8 mouse cellular contexts compared by ENCODE assay signal in genomic region chr2:158179370-158180111, GRCm38 (mm10). TPM values are rescaled to one million over a fixed set of nuclear protein-coding genes. Genes with fewer than 3 reads are reported as not detected.
DNase-seq lines count a peak whose midpoint lies in the region; ATAC-seq and TF ChIP-seq lines count a peak whose summit lies in the region.

No protein-coding gene starts in this region.

- H3K4me3 ChIP-seq in spleen, adult 2 months (ENCODE audit: extremely low read depth, insufficient read depth, insufficient read length), result peak overlapping the region; percentile 31; the same call in 1 of the 2 replicates
- H3K4me3 ChIP-seq in forebrain, embryonic 16.5 days (replicated peaks; ENCODE audit: low read length), result peak overlapping the region; percentile 19
- peak overlapping the region; percentile 50 for H3K4me3 ChIP-seq in hindbrain, embryonic 10.5 days
- H3K4me3 ChIP-seq in liver, embryonic 14.5 days (ENCODE audit: insufficient read depth in 1 of 2, low read depth in 2 of 2, low read length in 2 of 2), result peak overlapping the region; percentile 26 to 44; a peak in 3 of 4 replicates
- peak overlapping the region; percentile 31 for H3K4me3 ChIP-seq in stomach, embryonic 15.5 days (replicated peaks)

- H3K9me3 ChIP-seq in forebrain, embryonic 16.5 days (ENCODE audit: control insufficient read depth, low read length), result no peaks in the 10 kb centered on the region
- H3K9me3 ChIP-seq in hindbrain, embryonic 10.5 days, result no peaks in the 10 kb centered on the region
- no peaks in the 10 kb centered on the region for H3K9me3 ChIP-seq in liver, embryonic 14.5 days (ENCODE audit: control insufficient read depth, low read length)
- H3K9me3 ChIP-seq in stomach, embryonic 15.5 days, result no peaks in the 10 kb centered on the region

- no peak for TF ChIP-seq EP300 in liver, embryonic 14.5 days (IDR thresholded peaks at IDR 0.05; ENCODE audit: low read depth)

- no peak overlapping the region; the same call in 1 of the 2 replicates for H3K9ac ChIP-seq in forebrain, embryonic 16.5 days (replicated peaks; ENCODE audit: low read depth, low read length)
- H3K9ac ChIP-seq in liver, embryonic 14.5 days (replicated peaks), result no peak overlapping the region
- no peak overlapping the region for H3K9ac ChIP-seq in stomach, embryonic 15.5 days

- H3K4me1 ChIP-seq in spleen, adult 2 months (ENCODE audit: control insufficient read depth, insufficient read depth, insufficient read length), result peaks cover 20% of the 10 kb centered on the region
- H3K4me1 ChIP-seq in forebrain, embryonic 16.5 days (replicated peaks; ENCODE audit: control insufficient read depth, insufficient read depth, low read length), result peaks cover 42% of the 10 kb centered on the region
- H3K4me1 ChIP-seq in hindbrain, embryonic 10.5 days (replicated peaks), result peaks cover 34% of the 10 kb centered on the region
- peaks cover 0 to 35% of the 10 kb centered on the region in 2 experiments; a peak in 2 of 4 replicates for H3K4me1 ChIP-seq in liver, embryonic 14.5 days (replicated peaks; ENCODE audit: control insufficient read depth in 2 of 2, insufficient read depth in 2 of 2, low read length in 1 of 2)
- H3K4me1 ChIP-seq in stomach, embryonic 15.5 days, result peaks cover 16% of the 10 kb centered on the region

- no peaks in the 10 kb centered on the region for H3K27me3 ChIP-seq in spleen, adult 2 months (ENCODE audit: control insufficient read depth, insufficient read depth, low read length)
- no peaks in the 10 kb centered on the region for H3K27me3 ChIP-seq in forebrain, embryonic 16.5 days (replicated peaks; ENCODE audit: control insufficient read depth, insufficient read depth, low read length)
- peaks cover 6% of the 10 kb centered on the region; the same call in 1 of the 2 replicates for H3K27me3 ChIP-seq in hindbrain, embryonic 10.5 days (ENCODE audit: insufficient read depth, poor library complexity, severe bottlenecking)
- no peaks in the 10 kb centered on the region; the same call in 1 of the 2 replicates for H3K27me3 ChIP-seq in liver, embryonic 14.5 days (ENCODE audit: control insufficient read depth, insufficient read depth, low read length)
- no peaks in the 10 kb centered on the region for H3K27me3 ChIP-seq in stomach, embryonic 15.5 days (replicated peaks)

- ATAC-seq in forebrain, embryonic 16.5 days, result peak; percentile 57
- ATAC-seq in liver, embryonic 14.5 days (ENCODE audit: insufficient read depth), result no peak
- ATAC-seq in stomach, embryonic 15.5 days (ENCODE audit: insufficient read depth, low FRiP score, low read depth), result no peak; the same call in 1 of the 2 replicates
- no peak for ATAC-seq in megakaryocyte progenitor cell, adult 5-6 weeks (replicated peaks; ENCODE audit: poor library complexity)

- no peak for DNase-seq in spleen, adult 2 months (ENCODE audit: low read depth in 1 of 2, low spot score in 2 of 2)
- no peak for DNase-seq in spleen, postnatal 4 days (ENCODE audit: low spot score in 2 of 2)
- DNase-seq in hindbrain, embryonic 10.5 days (ENCODE audit: low spot score), result no peak
- DNase-seq in liver, embryonic 14.5 days (ENCODE audit: low read depth in 3 of 3, low spot score in 3 of 3), result no peak
- no peak for DNase-seq in frontal cortex, postnatal 14 days (ENCODE audit: low spot score in 2 of 2)

- H3K4me2 ChIP-seq in forebrain, embryonic 16.5 days (ENCODE audit: low read length), result peak overlapping the region; percentile 35
- H3K4me2 ChIP-seq in liver, embryonic 14.5 days (ENCODE audit: low read depth), result peak overlapping the region; percentile 59
- peak overlapping the region; percentile 60 for H3K4me2 ChIP-seq in stomach, embryonic 15.5 days

- WGBS in spleen, adult 2 months, result 55% methylated on average over 18 of the region's 18 CpGs
- WGBS in forebrain, embryonic 16.5 days, result 12% methylated on average over 18 of the region's 18 CpGs
- WGBS in hindbrain, embryonic 10.5 days, result 19% methylated on average over 18 of the region's 18 CpGs
- 29% methylated on average over 18 of the region's 18 CpGs for WGBS in liver, embryonic 14.5 days (ENCODE audit: insufficient replicate concordance)
- 22% methylated on average over 18 of the region's 18 CpGs for WGBS in stomach, embryonic 15.5 days

- no peak for TF ChIP-seq POLR2A in spleen, adult 2 months (IDR thresholded peaks at IDR 0.05; ENCODE audit: low read depth, low read length)

- no peak overlapping the region for H3K27ac ChIP-seq in spleen, adult 2 months (ENCODE audit: insufficient read depth, low read length)
- no peak overlapping the region; the same call in 1 of the 2 replicates for H3K27ac ChIP-seq in forebrain, embryonic 16.5 days (ENCODE audit: low read length)
- peak overlapping the region; percentile 80 for H3K27ac ChIP-seq in hindbrain, embryonic 10.5 days
- no peak overlapping the region for H3K27ac ChIP-seq in liver, embryonic 14.5 days
- peak overlapping the region; percentile 77 for H3K27ac ChIP-seq in stomach, embryonic 15.5 days

- H3K36me3 ChIP-seq in spleen, adult 2 months (ENCODE audit: control insufficient read depth, insufficient read depth, low read length), result no peaks in the 10 kb centered on the region
- H3K36me3 ChIP-seq in forebrain, embryonic 16.5 days (ENCODE audit: control insufficient read depth, insufficient read depth), result no peaks in the 10 kb centered on the region
- no peaks in the 10 kb centered on the region for H3K36me3 ChIP-seq in hindbrain, embryonic 10.5 days
- no peaks in the 10 kb centered on the region for H3K36me3 ChIP-seq in liver, embryonic 14.5 days (replicated peaks; ENCODE audit: control insufficient read depth, insufficient read depth, low read depth)
- no peaks in the 10 kb centered on the region for H3K36me3 ChIP-seq in stomach, embryonic 15.5 days

- TF ChIP-seq CTCF in spleen, adult 2 months (IDR thresholded peaks at IDR 0.05; ENCODE audit: extremely low read depth, insufficient read depth, insufficient read length, insufficient replicate concordance), result no peak
- TF ChIP-seq CTCF in liver, embryonic 14.5 days (IDR thresholded peaks at IDR 0.05; ENCODE audit: low read depth), result no peak

RNA-seq across cellular contexts. Expression of gene Tgm2, which starts 33.3 kb away (rescaled TPM):
- polyA plus RNA-seq in spleen, adult 2 months (2012; rRNA removed), result 53.3 and 66.9 TPM in 2 replicates
- 5.0 and 7.5 TPM in 2 replicates for polyA plus RNA-seq in forebrain, embryonic 16.5 days (2015; fragmentation: Nextera tagmentation; extraction: Ambion mirVana)
- 7.5 and 10.2 TPM in 2 replicates for polyA plus RNA-seq in hindbrain, embryonic 10.5 days (2016; fragmentation: Nextera tagmentation; extraction: Ambion mirVana)
- polyA plus RNA-seq in liver, embryonic 14.5 days (2012; rRNA removed), result 41.9 and 44.6 TPM in 2 replicates
- polyA plus RNA-seq in liver, embryonic 14.5 days (2014; fragmentation: Nextera tagmentation; extraction: Ambion mirVana), result 34.6 and 37.7 TPM in 2 replicates
- polyA plus RNA-seq in stomach, embryonic 15.5 days (2015; fragmentation: Nextera tagmentation; extraction: Ambion mirVana), result 91.7 and 93.1 TPM in 2 replicates
- total RNA-seq in megakaryocyte progenitor cell, adult 5-6 weeks (2015), result 0.07 and 0.39 TPM in 2 replicates
- total RNA-seq in megakaryocyte progenitor cell, adult 5-6 weeks (2017), result 0.58 and 1.5 TPM in 2 replicates

RNA-seq across cellular contexts. Expression of gene D630003M21Rik, which starts 49.5 kb away (rescaled TPM):
- polyA plus RNA-seq in spleen, adult 2 months (2012; rRNA removed), result 0.58 and 0.62 TPM in 2 replicates
- polyA plus RNA-seq in forebrain, embryonic 16.5 days (2015; fragmentation: Nextera tagmentation; extraction: Ambion mirVana), result 1.8 and 2.8 TPM in 2 replicates
- 3.7 and 4.9 TPM in 2 replicates for polyA plus RNA-seq in hindbrain, embryonic 10.5 days (2016; fragmentation: Nextera tagmentation; extraction: Ambion mirVana)
- 0.33 and 0.34 TPM in 2 replicates for polyA plus RNA-seq in liver, embryonic 14.5 days (2012; rRNA removed)
- polyA plus RNA-seq in liver, embryonic 14.5 days (2014; fragmentation: Nextera tagmentation; extraction: Ambion mirVana), result 0.24 and 0.52 TPM in 2 replicates
- 3.8 TPM in 2 replicates for polyA plus RNA-seq in stomach, embryonic 15.5 days (2015; fragmentation: Nextera tagmentation; extraction: Ambion mirVana)
- total RNA-seq in megakaryocyte progenitor cell, adult 5-6 weeks (2015), result not detected in 2 replicates
- 0.04 TPM in 1 of 2 replicates, not detected in the other for total RNA-seq in megakaryocyte progenitor cell, adult 5-6 weeks (2017)

Comparison
In these comparisons a context has a peak if more than half of its experiments do, and no peak if none do; other contexts are left out.
1. H3K27ac ChIP-seq: peak in hindbrain, embryonic 10.5 days (single experiment) and stomach, embryonic 15.5 days (single experiment); none in spleen, adult 2 months (single experiment), forebrain, embryonic 16.5 days (single experiment) and liver, embryonic 14.5 days (single experiment).
2. Peak in every context shown above with its lines, with median percentiles within 50 percentile points of each other: H3K4me3 ChIP-seq and H3K4me2 ChIP-seq.